Mouse (Mus musculus): ENCODE data around the gene Rbfox1.

- TF ChIP-seq EP300 (IDR thresholded peaks at IDR 0.05; ENCODE audit: insufficient read depth, low read depth, low read length) = no peak
- TF ChIP-seq CTCF (IDR thresholded peaks at IDR 0.05) = no peak
These were observed 1548.1 kb downstream of the Rbfox1 start for GRCm38 (mm10) chr16:7433296-7433695.
